Comparison of ENCODE assay signal across 9 mouse cellular contexts in the genomic region with DNA sequence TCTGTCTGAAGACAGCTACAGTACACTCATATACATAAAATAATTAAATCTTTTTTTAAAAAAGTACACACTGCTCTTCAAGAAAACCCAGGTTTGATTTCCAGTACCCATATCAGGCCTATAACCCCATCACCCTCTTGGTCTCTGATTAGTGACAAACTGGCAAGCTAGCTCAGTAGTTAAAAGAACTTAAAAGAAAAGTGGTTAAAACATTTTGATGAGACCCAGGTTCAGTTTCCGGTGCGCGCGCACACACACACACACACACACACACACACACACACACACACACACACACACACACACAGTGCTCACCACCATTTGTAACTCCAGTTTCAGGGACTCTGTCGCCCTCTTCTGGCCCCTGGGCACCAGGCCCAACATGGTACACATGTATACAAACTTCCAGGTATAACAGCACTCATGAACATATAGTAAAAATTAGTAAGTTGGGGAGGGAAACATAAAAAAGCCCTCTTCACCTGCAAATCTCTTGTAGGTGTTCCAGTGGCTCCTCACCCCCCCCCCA. TPM values are rescaled to one million over a fixed set of nuclear protein-coding genes. Genes with fewer than 3 reads are reported as not detected.
A peak's percentile ranks its signal among the peaks of the same experiment; 100 is the strongest.
DNase-seq lines count a peak whose midpoint lies in the region; TF ChIP-seq lines count a peak whose summit lies in the region.
"Had no signal": no experiment of that assay in that cellular context is flagged by ENCODE, and none has a peak within 500 bp of the region (broad histone marks: within the 10 kb centered on the region; RNA-seq: fewer than 3 reads in every experiment).

No protein-coding gene starts in this region.

- H3K79me3 ChIP-seq in C2C12 (ENCODE audit: low read depth): peaks cover 39% of the 10 kb centered on the region

- TF ChIP-seq CTCF in C2C12 (IDR thresholded peaks at IDR 0.05; ENCODE audit: control insufficient read depth, insufficient read depth, insufficient read length): peak; percentile 25
- peak in 2 of 3 experiments; percentile 54 to 77; a peak in 5 of 6 replicates for TF ChIP-seq CTCF in MEL (IDR thresholded peaks at IDR 0.05 in 2 of 3, conservative IDR thresholded peaks at IDR 0.05 in 1 of 3; ENCODE audit: control insufficient read depth in 1 of 3, insufficient read depth in 1 of 3, low read depth in 2 of 3, low read length in 3 of 3, poor library complexity in 1 of 3, severe bottlenecking in 1 of 3)

- H3K27me3 ChIP-seq in C2C12 (ENCODE audit: control insufficient read depth, insufficient read depth, insufficient read length): no peaks in the 10 kb centered on the region
- H3K27me3 ChIP-seq in MEL (ENCODE audit: control insufficient read depth in 1 of 2, insufficient read depth in 2 of 2, low read length in 2 of 2): no peaks in the 10 kb centered on the region
- H3K27me3 ChIP-seq: stomach, embryonic 15.5 days had no signal

- no peak overlapping the region for H3K4me3 ChIP-seq in C2C12 (ENCODE audit: insufficient read depth, poor library complexity, severe bottlenecking)
- no peak overlapping the region for H3K4me3 ChIP-seq in MEL (ENCODE audit: control insufficient read depth in 1 of 2, insufficient read depth in 1 of 2, low read depth in 2 of 2, low read length in 2 of 2)
- H3K4me3 ChIP-seq: stomach, embryonic 15.5 days had no signal

- no peak overlapping the region for H3K9ac ChIP-seq in MEL (ENCODE audit: control insufficient read depth, low read depth, low read length, poor library complexity, severe bottlenecking)
- H3K9ac ChIP-seq: stomach, embryonic 15.5 days had no signal

- H3K79me2 ChIP-seq in C2C12 (ENCODE audit: control insufficient read depth, insufficient read depth) (peaks cover 58% of the 10 kb centered on the region), MEL (ENCODE audit: control insufficient read depth, insufficient read depth, low read length, poor library complexity) (peaks cover 26% of the 10 kb centered on the region)

- H3K36me3 ChIP-seq in C2C12 (ENCODE audit: control insufficient read depth, insufficient read depth): peaks cover 30% of the 10 kb centered on the region
- peaks cover 0 to 10% of the 10 kb centered on the region in 2 experiments; a peak in 3 of 4 replicates for H3K36me3 ChIP-seq in MEL (ENCODE audit: control insufficient read depth in 1 of 2, insufficient read depth in 2 of 2, low read length in 2 of 2)

- H3K27ac ChIP-seq in MEL (ENCODE audit: control insufficient read depth, low read depth, low read length): no peak overlapping the region
- H3K27ac ChIP-seq: stomach, embryonic 15.5 days had no signal

- H3ac ChIP-seq in C2C12 (ENCODE audit: control insufficient read depth, insufficient read length, low read depth): no peak overlapping the region

- TF ChIP-seq POLR2A in MEL (IDR thresholded peaks at IDR 0.05; ENCODE audit: control insufficient read depth in 1 of 2, insufficient read depth in 1 of 2, low read depth in 1 of 2, low read length in 2 of 2, poor library complexity in 1 of 2): no peak

- peak; percentile 28 for TF ChIP-seq RAD21 in MEL (IDR thresholded peaks at IDR 0.05; ENCODE audit: low read depth, low read length)

- no peaks in the 10 kb centered on the region for H3K4me1 ChIP-seq in MEL (ENCODE audit: control insufficient read depth in 1 of 2, insufficient read depth in 2 of 2, low read length in 2 of 2)
- H3K4me1 ChIP-seq: stomach, embryonic 15.5 days had no signal

- DNase-seq in kidney, postnatal 10 days: peak; percentile 50
- DNase-seq in kidney, adult 8-10 months: no peak
- DNase-seq in MEL (ENCODE audit: low read depth, low spot score): peak; percentile 60
- DNase-seq in lung, postnatal 14 days: peak; percentile 35
- no peak for DNase-seq in cerebellum, postnatal 4 days (ENCODE audit: low spot score in 2 of 2)
- DNase-seq in frontal cortex, postnatal 14 days (ENCODE audit: low spot score in 2 of 2): no peak
- DNase-seq in urinary bladder, adult 2 months (ENCODE audit: low spot score): no peak

- no peaks in the 10 kb centered on the region for H3K9me3 ChIP-seq in MEL (replicated peaks; ENCODE audit: insufficient read depth, low read length)
- H3K9me3 ChIP-seq: stomach, embryonic 15.5 days had no signal

- TF ChIP-seq EP300 in MEL (IDR thresholded peaks at IDR 0.05; ENCODE audit: low read depth in 1 of 2, low read length in 2 of 2): no peak

TF ChIP-seq in C2C12, 6 proteins besides CTCF, POLR2A, EP300 and RAD21:
- TF ChIP-seq USF1 (IDR thresholded peaks at IDR 0.05; ENCODE audit: low read depth): no peak
- no peak for TF ChIP-seq MAX (IDR thresholded peaks at IDR 0.05)
- no peak for TF ChIP-seq CEBPB (IDR thresholded peaks at IDR 0.05; ENCODE audit: low read depth)
- no peak for TF ChIP-seq MYOG (IDR thresholded peaks at IDR 0.05; ENCODE audit: control insufficient read depth, extremely low read depth, insufficient read length)
- no peak for TF ChIP-seq MYOD1 (IDR thresholded peaks at IDR 0.05; ENCODE audit: control insufficient read depth, insufficient read length, low read depth)
- TF ChIP-seq FOSL1 (IDR thresholded peaks at IDR 0.05; ENCODE audit: insufficient read depth, low read length, poor library complexity, severe bottlenecking): no peak

TF ChIP-seq in MEL, 35 proteins besides CTCF, POLR2A, EP300 and RAD21:
- TF ChIP-seq SIN3A (IDR thresholded peaks at IDR 0.05; ENCODE audit: low read length) (no peak), ETS1 (IDR thresholded peaks at IDR 0.05; ENCODE audit: low read depth, low read length) (no peak), CHD2 (IDR thresholded peaks at IDR 0.05; ENCODE audit: low read length) (no peak), MAZ (IDR thresholded peaks at IDR 0.05; ENCODE audit: low read depth, low read length) (no peak), USF1 (IDR thresholded peaks at IDR 0.05; ENCODE audit: low read depth, low read length) (no peak), SMC3 (IDR thresholded peaks at IDR 0.05; ENCODE audit: low read depth, low read length) (peak; percentile 30; the same call in 1 of the 2 replicates)

RNA-seq across cellular contexts. Expression of a gene that starts 4.7 kb away (rescaled TPM):
- polyA plus RNA-seq in C2C12 (2012; fragmentation: generic; extraction: Trizol) (0.05 TPM), MEL (2012; ENCODE audit: insufficient read depth in 1 of 2, insufficient read length in 2 of 2, low read depth in 1 of 2, low replicate concordance in 2 of 2, missing spikeins in 1 of 2) (not detected)
- 0.08 and 0.10 TPM in 2 replicates for total RNA-seq in MEL (2012; rRNA removed)
- polyA plus RNA-seq in urinary bladder, adult 2 months (2012; rRNA removed): 2.3 and 2.8 TPM in 2 replicates

RNA-seq across cellular contexts. Expression of a gene that starts 10.4 kb away (rescaled TPM):
- polyA plus RNA-seq in C2C12 (2012; fragmentation: generic; extraction: Trizol) (90.9 TPM), MEL (2012; ENCODE audit: insufficient read depth in 1 of 2, insufficient read length in 2 of 2, low read depth in 1 of 2, low replicate concordance in 2 of 2, missing spikeins in 1 of 2) (100 to 1,000 TPM in 1 of 2 experiments, not detected in 1; 329 TPM)
- 33.8 and 36.2 TPM in 2 replicates for total RNA-seq in MEL (2012; rRNA removed)
- 47.8 and 66.6 TPM in 2 replicates for polyA plus RNA-seq in urinary bladder, adult 2 months (2012; rRNA removed)

RNA-seq across cellular contexts. Expression of a gene that starts 10.4 kb away (rescaled TPM):
- polyA plus RNA-seq in C2C12 (2012; fragmentation: generic; extraction: Trizol) (19.5 TPM), MEL (2012; ENCODE audit: insufficient read depth in 1 of 2, insufficient read length in 2 of 2, low read depth in 1 of 2, low replicate concordance in 2 of 2, missing spikeins in 1 of 2) (10 to 100 TPM in 1 of 2 experiments, not detected in 1; 26.3 TPM)
- total RNA-seq in MEL (2012; rRNA removed): 17.9 and 20.0 TPM in 2 replicates
- polyA plus RNA-seq in urinary bladder, adult 2 months (2012; rRNA removed): 63.1 and 70.2 TPM in 2 replicates

RNA-seq across cellular contexts. Expression of a gene that starts 14.0 kb away (rescaled TPM):
- polyA plus RNA-seq in C2C12 (2012; fragmentation: generic; extraction: Trizol) (0.06 TPM), MEL (2012; ENCODE audit: insufficient read depth in 1 of 2, insufficient read length in 2 of 2, low read depth in 1 of 2, low replicate concordance in 2 of 2, missing spikeins in 1 of 2) (under 1 TPM in 1 of 2 experiments, not detected in 1; 0.15 TPM)
- 0.04 TPM in 1 of 2 replicates, not detected in the other for total RNA-seq in MEL (2012; rRNA removed)
- 35.1 and 39.2 TPM in 2 replicates for polyA plus RNA-seq in urinary bladder, adult 2 months (2012; rRNA removed)

RNA-seq across cellular contexts. Expression of a gene that starts 26.9 kb away (rescaled TPM):
- 44.8 TPM for polyA plus RNA-seq in C2C12 (2012; fragmentation: generic; extraction: Trizol)
- 24.9 and 28.7 TPM in 2 replicates for total RNA-seq in MEL (2012; rRNA removed)
- 10 to 100 TPM in 1 of 2 experiments, not detected in 1; 44.9 TPM for polyA plus RNA-seq in MEL (2012; ENCODE audit: insufficient read depth in 1 of 2, insufficient read length in 2 of 2, low read depth in 1 of 2, low replicate concordance in 2 of 2, missing spikeins in 1 of 2)
- 50.0 and 53.0 TPM in 2 replicates for polyA plus RNA-seq in urinary bladder, adult 2 months (2012; rRNA removed)

Comparison
In these comparisons a context has a peak if more than half of its experiments do, and no peak if none do; other contexts are left out.
1. DNase-seq: peak in kidney, postnatal 10 days (single experiment), MEL (single experiment) and lung, postnatal 14 days (single experiment); none in kidney, adult 8-10 months (0 of 2), cerebellum, postnatal 4 days (0 of 2), frontal cortex, postnatal 14 days (0 of 2) and urinary bladder, adult 2 months (single experiment).